Mouse (Mus musculus) MN1 (cell line): ENCODE measurements at regions not wholly inside any gene's neighbourhood (a gene's known extent, or its start where the extent isn't known, plus 50 kb on each side); places are given as distances from the start of the nearest gene placed in this dataset.

Source experiments
- DNase-seq: peaks from one replicate; pipeline ENCODE4 v3.0.0-alpha.2; 2016; ENCODE audit warnings: low spot score

GRCm38 (mm10) chr3:35027898-35028297, 377.7 kb downstream of the Sox2 start:
- DNase-seq: no peak

- DNase-seq: no peak
Measured at GRCm38 (mm10) chr3:35029924-35030323, 379.7 kb downstream of the Sox2 start.

GRCm38 (mm10) chr3:35033587-35033986, 383.4 kb downstream of the Sox2 start:
- DNase-seq: no peak

DNA sequence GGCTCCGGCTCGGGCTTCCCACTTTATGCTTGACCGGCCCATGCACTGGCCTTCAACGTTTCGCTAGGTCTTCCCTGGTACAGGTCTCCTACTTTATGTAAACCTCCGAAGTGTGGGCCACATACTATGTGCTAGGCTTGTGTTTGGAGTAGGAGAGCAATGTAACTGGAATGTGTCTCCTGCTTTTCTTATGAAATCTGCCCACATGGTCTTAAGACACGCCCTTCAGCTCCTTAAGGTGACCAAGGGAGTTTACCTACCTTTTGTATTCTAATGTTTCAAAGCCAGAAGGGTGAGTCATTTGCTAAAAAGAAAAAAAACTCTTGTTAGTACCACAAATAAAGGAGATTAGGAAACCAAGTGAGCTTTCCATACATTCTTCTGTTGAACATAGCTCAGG, 385.0 kb downstream of the Sox2 start:
- DNase-seq: no peak

GRCm38 (mm10) chr3:35043705-35044104, 393.5 kb downstream of the Sox2 start:
- no peak for DNase-seq

- DNase-seq: no peak
Measured at GRCm38 (mm10) chr3:35059438-35059837, 409.2 kb downstream of the Sox2 start.

DNA sequence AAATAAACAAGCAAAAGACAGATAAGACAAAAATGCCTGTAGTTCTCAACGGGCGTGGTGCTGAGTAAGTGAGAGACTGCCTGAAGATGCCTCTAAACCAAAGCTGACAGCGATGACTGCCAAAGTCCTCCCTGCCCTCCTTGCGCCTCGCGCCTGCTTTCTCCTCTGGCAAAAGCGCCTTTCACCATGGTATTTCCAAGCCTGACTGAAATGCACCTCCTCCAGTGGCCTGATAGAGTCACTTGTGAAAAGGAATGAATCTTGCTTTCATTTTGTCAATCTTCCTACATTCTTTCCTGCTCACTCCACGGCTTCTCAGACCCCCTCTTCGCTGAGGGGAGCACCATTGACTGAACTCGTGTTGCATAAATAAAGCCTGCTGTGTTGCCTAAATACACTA, 409.8 kb downstream of the Sox2 start:
- DNase-seq: no peak

DNA sequence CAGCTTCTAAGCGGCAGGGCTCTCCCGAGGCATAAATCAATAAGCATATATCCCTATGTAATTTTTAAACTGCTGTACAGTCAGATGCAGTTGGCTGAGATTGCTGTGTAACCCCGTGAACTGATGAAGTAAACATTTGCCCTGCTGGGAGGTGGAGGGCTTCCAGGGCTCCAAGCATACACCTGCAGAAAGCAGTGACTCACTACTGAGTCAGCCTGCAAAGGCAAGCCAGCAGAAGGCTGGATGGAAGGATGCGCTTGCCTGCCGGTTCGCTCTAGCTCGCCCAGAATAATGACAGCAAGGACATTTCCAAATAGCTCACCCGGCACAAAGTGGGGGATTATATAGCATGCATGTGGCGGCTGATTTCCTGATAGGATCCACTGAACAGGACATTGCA, 416.6 kb downstream of the Sox2 start:
- no peak for DNase-seq

- no peak for DNase-seq
Measured at GRCm38 (mm10) chr3:35068586-35068985, 418.4 kb downstream of the Sox2 start.

DNA sequence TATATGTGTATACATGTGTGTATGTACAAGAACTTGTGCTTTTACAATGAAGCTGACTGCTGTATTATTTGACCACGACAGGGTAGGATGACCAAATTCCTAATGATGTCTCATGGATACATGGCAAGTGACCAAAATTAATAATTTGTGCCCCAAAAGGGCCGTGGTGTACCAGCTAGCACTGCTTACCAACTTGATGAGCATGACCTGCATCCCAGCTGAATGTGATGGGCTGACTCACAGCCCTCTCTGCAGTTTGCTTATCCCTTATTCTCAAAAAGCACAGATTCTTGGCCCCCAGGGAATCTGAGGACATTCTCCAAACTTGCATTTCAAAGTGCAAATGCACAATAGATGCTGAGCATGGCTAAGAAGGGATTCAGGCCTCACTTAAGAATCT, 420.8 kb downstream of the Sox2 start:
- DNase-seq: no peak

GRCm38 (mm10) chr3:35079887-35080286, 429.7 kb downstream of the Sox2 start:
- no peak for DNase-seq

DNA sequence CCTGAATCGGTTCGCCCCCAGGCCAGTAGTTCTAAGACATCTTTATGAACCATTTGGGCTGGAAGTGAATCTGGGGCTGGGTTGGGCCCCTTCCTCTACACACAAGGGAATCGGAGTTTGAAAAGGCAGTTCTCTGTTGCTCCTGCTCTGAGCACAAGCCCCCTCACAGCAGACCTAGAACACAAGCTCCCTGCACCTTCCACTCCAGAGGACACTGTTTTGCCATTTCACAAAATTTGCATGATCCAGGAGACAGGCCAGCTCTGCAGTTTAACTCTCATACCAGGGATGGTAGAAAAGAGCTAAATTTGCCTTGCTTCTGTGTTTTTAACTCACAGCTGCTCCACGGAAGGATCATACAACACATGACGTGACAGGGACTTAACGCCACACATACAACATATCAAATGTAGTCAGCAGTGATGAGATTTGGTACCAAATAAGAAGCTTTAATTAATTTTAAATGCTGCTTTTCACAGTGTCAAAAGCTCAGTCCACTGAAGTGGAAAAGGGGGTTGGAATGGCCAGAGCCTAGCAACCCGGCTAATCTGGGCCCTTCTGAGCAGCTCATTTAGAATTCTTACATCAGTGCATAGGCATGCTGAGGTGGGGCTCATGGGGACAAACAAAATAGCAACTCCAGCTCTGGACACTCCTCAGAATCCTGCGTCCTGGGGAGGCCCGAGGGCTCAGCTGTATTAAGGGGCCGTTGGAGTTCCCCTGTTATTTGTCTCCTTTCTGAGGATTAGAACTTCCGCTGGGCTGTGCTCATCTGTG, 434.1 kb downstream of the Sox2 start:
- DNase-seq: no peak

DNA sequence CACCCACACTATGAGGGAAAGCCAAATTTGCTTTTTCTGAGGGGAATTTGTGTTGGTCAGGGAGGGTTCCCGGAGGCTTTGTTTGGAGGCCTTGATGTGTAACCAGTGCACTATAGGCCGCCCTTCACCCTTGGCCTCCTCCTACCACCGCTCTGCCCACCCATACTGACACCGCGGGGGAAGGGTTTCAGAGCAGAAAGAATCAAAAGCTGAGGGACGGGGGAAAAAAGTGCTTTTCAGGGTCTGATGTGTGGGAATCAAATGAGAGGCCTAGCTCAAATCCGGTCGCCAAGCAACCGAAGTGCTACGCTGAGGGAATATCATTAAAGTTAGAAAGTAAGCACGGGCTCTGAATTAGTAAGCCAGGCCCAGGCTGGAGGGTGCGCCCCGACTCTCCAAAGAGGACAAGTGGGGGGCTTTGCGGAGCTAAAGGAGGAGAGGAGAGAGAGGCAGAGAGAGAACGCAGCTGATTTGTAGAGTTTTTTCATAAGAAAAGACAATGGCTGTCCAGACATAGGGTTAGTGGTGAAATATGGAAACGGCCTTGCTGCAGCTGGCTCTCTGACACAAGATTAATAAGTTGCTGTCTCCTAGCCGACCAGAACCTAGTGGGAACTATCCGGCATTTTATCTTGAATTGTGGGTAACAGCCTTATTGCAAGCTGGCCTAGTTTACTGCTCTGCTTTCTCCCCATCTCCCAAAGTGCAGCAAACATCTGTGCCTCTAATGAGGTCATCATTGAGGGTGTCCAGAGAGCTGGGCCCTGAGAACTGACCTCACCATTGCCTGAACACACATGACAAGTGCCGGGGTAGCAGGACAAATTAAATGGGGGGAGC, 438.3 kb downstream of the Sox2 start:
- DNase-seq: no peak

DNA sequence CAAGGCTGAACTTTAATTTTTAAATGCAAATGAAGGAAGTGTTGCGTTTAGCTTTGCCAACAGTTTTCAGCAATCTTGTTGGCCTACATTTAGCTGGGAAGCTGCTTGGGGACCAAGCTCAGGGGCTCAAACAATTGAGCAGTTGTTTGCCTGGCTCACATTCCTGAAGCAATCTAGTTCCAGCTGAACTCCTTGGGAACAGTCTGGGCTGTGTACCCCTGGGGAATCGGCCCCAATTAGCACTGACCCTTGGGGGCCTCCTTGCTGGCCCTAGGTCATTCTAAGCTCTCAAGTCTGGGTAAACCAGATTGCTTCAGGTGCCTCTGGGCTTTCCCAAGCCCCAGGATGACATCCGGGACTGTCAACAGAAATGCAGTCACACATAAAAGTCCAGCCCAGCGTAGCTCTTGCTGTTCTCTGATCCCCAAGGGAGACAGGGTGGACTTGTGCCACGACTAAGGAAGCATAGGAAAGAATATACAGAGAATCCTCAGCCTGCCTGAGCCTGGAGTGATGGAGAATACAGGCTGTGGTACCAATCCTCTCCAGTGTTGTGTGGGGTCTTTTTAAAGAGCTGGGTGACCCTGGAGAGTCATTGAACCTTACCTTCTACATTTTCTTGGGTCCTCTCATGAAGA, 440.4 kb downstream of the Sox2 start:
- no peak for DNase-seq

- no peak for DNase-seq
Measured at GRCm38 (mm10) chr3:35093001-35093400, 442.8 kb downstream of the Sox2 start.

- DNase-seq: no peak
Measured at GRCm38 (mm10) chr3:35095221-35095620, 445.0 kb downstream of the Sox2 start.

- DNase-seq: no peak
Measured at GRCm38 (mm10) chr3:35096381-35096780, 446.2 kb downstream of the Sox2 start.

DNA sequence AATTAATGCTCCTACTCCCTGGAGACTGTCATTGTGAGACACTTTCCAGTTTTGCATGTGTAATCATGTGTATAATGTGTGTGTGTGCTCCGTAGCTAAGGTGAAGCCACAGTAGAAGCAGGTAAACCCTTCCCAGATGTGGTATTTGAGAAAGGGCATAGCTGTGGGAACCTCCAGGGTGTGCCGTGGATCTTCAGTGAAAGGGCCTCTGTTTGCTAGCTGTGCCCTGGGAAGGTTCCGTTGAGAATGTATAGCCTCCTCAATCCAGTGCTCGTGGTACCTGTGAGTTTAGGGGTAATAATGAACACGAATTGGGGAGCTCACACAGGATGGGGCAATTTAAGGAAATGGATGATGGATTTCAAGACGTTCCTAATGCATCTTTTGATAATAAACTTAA, 447.6 kb downstream of the Sox2 start:
- no peak for DNase-seq

DNA sequence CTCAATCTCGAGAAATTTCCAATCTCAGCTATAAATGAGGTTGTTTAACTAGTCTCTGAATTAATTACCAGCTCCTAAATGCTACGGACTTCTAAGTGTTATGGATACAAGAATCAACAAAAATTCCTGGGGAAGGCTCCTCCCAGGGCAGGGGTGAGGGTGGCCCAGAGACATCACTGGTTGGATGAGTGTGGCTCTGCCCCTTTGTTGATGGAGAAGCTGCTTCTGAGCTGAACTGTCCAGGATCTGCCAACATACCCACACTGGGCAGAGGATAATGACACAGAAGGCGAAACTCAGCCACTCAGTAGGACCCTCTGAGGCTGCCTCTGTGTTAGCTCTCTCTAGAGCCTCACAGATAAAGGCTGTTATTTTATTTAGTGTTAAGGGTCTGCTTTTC, 449.0 kb downstream of the Sox2 start:
- no peak for DNase-seq

DNA sequence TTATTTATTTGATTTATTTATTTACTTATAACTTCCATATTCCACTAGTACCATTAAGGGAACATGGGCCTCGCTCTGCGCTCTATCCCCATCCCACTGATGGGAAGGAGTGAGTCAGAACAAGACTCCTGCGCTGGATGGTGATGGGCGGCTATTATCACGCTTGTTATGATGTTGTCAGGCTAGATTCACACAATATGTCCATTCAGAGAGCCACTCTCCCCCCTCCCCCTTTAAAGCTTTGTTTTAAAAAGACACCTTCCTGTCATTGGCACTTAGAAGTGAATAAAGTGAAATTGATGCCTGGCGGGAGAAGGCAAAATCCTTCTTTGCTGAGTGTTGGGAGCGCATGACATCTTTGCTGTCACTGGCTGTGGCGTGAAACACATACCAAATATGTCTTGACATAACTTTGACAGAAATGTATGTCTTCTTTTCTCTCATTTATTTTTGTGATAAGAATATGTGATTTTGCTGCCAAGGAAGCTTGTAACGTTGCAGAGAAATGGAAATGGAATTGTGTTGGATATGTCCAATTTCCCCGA, 449.7 kb downstream of the Sox2 start:
- DNase-seq: no peak

- DNase-seq: no peak
Measured at GRCm38 (mm10) chr3:35101286-35101685, 451.1 kb downstream of the Sox2 start.

DNA sequence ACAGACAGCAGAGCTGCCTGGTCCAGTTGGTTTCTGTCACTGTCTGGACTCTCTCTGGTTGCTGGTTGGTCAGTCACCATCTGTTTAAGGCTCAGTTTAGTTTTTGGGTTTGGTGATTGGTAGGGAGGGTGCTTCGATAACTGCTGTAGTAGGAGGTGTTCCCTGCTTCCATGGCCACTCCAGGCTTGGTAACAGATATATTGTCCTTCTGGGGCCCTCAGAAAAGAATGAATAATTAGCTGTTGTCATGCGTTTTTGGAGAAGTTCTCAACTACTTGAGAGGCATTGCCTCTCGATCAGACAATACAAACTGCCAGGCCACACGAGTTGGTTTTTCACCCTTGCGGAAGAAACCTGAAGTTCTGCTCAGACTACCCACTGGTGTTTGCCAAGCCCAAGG, 451.7 kb downstream of the Sox2 start:
- DNase-seq: no peak
